Mouse (Mus musculus) heart, postnatal 0 days (tissue): Measurements from ENCODE around the gene Prg2. TPM values are rescaled to one million over a fixed set of nuclear protein-coding genes. Genes with fewer than 3 reads are reported as not detected.

Experiments used
- ATAC-seq: fragments of 200-750 bp; cut with Nextera tagmentation; 2 replicates; pipeline ENCODE4 v1.8.0; 2017; ENCODE audit warnings: low read depth, moderate number of reproducible peaks, moderate library complexity; ENCODE audit not compliant: insufficient read depth
- DNase-seq: peaks from one replicate; pipeline ENCODE4 v3.0.0-alpha.2; 2016; ENCODE audit warnings: low spot score
- H3K27ac ChIP-seq: fragments of 300-500 bp; sonication (generic); 2 replicates; pipeline ENCODE4 v1.5.1; 2014; ENCODE audit warnings: low read depth, mild to moderate bottlenecking
- H3K27me3 ChIP-seq: fragments of 300-500 bp; sonication (generic); 2 replicates; pipeline ENCODE4 v1.6.1; 2014; ENCODE audit warnings: low read length, mixed read lengths; ENCODE audit not compliant: control insufficient read depth, insufficient read depth
- H3K36me3 ChIP-seq: fragments of 300-500 bp; sonication (generic); replicated peaks from 2 replicates; pipeline ENCODE4 v1.6.1; 2014; ENCODE audit warnings: low read length, mixed read lengths; ENCODE audit not compliant: control insufficient read depth, insufficient read depth
- H3K4me1 ChIP-seq: fragments of 300-500 bp; sonication (generic); 2 replicates; pipeline ENCODE4 v1.6.1; 2014; ENCODE audit warnings: antibody characterized with exemption; ENCODE audit not compliant: control insufficient read depth, insufficient read depth
- H3K4me2 ChIP-seq: fragments of 300-500 bp; sonication (generic); 2 replicates; pipeline ENCODE4 v1.6.1; 2014; ENCODE audit warnings: low read depth, mild to moderate bottlenecking, low read length, moderate library complexity
- H3K4me3 ChIP-seq: fragments of 300-500 bp; sonication (generic); 2 replicates; pipeline ENCODE4 v1.5.1; 2014; ENCODE audit warnings: low read depth, low read length
- H3K9ac ChIP-seq: fragments of 300-500 bp; sonication (generic); replicated peaks from 2 replicates; pipeline ENCODE4 v1.6.1; 2014; ENCODE audit warnings: low read depth, low read length, mixed read lengths
- H3K9me3 ChIP-seq: fragments of 300-500 bp; sonication (generic); replicated peaks from 2 replicates; pipeline ENCODE4 v1.6.1; 2016; ENCODE audit warnings: low read length; ENCODE audit not compliant: control insufficient read depth
- CTCF ChIP-seq: IDR thresholded peaks from 2 replicates; pipeline ENCODE4 v1.5.1; 2016; ENCODE audit warnings: antibody characterized with exemption, control low read depth, low read depth
- EP300 ChIP-seq: IDR thresholded peaks from 2 replicates; pipeline ENCODE4 v1.6.1; 2016; ENCODE audit warnings: antibody characterized with exemption, low read depth
- WGBS: fragments of 180-500 bp; shearing (Covaris S2); extraction: QIAGEN DNeasy Blood & Tissue Kit; methylation state at CpG from one replicate; pipeline ENCODE4 v1.1.7; 2014; 5-methylcytosine and 5-hydroxymethylcytosine counted together
- polyA plus RNA-seq: library from polyadenylated mRNA; unstranded; fragments of >200 nt; fragmentation: Nextera tagmentation; extraction: Ambion mirVana; gene quantifications from 2 replicates; pipeline ENCODE4 v1.2.1, GENCODE M21; 2015
- total RNA-seq: library from RNA; depleted of rRNA; stranded (reverse); fragments of >200 nt; gene quantifications from 2 replicates; pipeline ENCODE4 v1.2.3, GENCODE M21; 2014; ENCODE audit warnings: low replicate concordance; rRNA removed

Prg2 gene
- total and polyA plus RNA-seq, 2 experiments from 2014 or later: not detected

- Histone ChIP-seq H3K9ac (no peak overlapping the region), H3K4me3 (no peak overlapping the region), H3K36me3 (no peaks in the 10 kb centered on the region), H3K4me2 (no peak overlapping the region), H3K9me3 (no peaks in the 10 kb centered on the region), H3K27ac (no peak overlapping the region), H3K4me1 (0 out of 2 replicates have a peak, but pooled peaks cover under 1% of the 10 kb centered on the region), H3K27me3 (no peaks in the 10 kb centered on the region)
- WGBS: 46% methylated on average over 6 of the region's 6 CpGs
- DNase-seq: no peak
- TF ChIP-seq CTCF (no peak), EP300 (no peak)
- no peak for ATAC-seq
These were observed 50.7 kb downstream of the Prg2 start for GRCm38 (mm10) chr2:85030989-85031388.

GRCm38 (mm10) chr2:85033121-85033520 is 52.9 kb downstream of the Prg2 start:
- Histone ChIP-seq H3K4me2 (no peak overlapping the region), H3K4me3 (no peak overlapping the region), H3K9me3 (no peaks in the 10 kb centered on the region), H3K36me3 (no peaks in the 10 kb centered on the region), H3K9ac (no peak overlapping the region), H3K4me1 (peaks cover 12% of the 10 kb centered on the region), H3K27me3 (no peaks in the 10 kb centered on the region), H3K27ac (no peak overlapping the region)
- WGBS: 70% methylated on average over 2 of the region's 2 CpGs
- TF ChIP-seq EP300: no peak
- no peak for TF ChIP-seq CTCF
- ATAC-seq (no peak), DNase-seq (no peak)

Other genes with a start within 250 kb of the Prg2 start
- not detected in 2 replicates for gene Ypel4, start 246.4 kb upstream of the Prg2 start, total RNA-seq
- gene Ypel4, start 246.4 kb upstream of the Prg2 start, polyA plus RNA-seq: 1.1 and 1.2 TPM in 2 replicates
- gene Gm19426, start 236.8 kb upstream of the Prg2 start, total RNA-seq: 4.3 TPM in 1 of 2 replicates, not detected in the other
- 3.0 and 3.1 TPM in 2 replicates for gene Gm19426, start 236.8 kb upstream of the Prg2 start, polyA plus RNA-seq
- gene Serping1, start 205.0 kb upstream of the Prg2 start, total RNA-seq: 26.3 and 31.2 TPM in 2 replicates
- 37.1 and 38.8 TPM in 2 replicates for gene Serping1, start 205.0 kb upstream of the Prg2 start, polyA plus RNA-seq
- gene Ube2l6, start 181.6 kb upstream of the Prg2 start, total RNA-seq: 40.0 and 47.0 TPM in 2 replicates
- 29.8 and 36.9 TPM in 2 replicates for gene Ube2l6, start 181.6 kb upstream of the Prg2 start, polyA plus RNA-seq
- gene Smtnl1, start 157.8 kb upstream of the Prg2 start, total RNA-seq: not detected in 2 replicates
- 0.07 and 0.12 TPM in 2 replicates for gene Smtnl1, start 157.8 kb upstream of the Prg2 start, polyA plus RNA-seq
- gene Timm10, start 153.5 kb upstream of the Prg2 start, total RNA-seq: 117 and 140 TPM in 2 replicates
- 129 and 133 TPM in 2 replicates for gene Timm10, start 153.5 kb upstream of the Prg2 start, polyA plus RNA-seq
- 3.9 and 14.1 TPM in 2 replicates for gene Slc43a1, start 141.6 kb upstream of the Prg2 start, total RNA-seq
- 2.8 and 2.9 TPM in 2 replicates for gene Slc43a1, start 141.6 kb upstream of the Prg2 start, polyA plus RNA-seq
- gene Rtn4rl2, start 93.8 kb upstream of the Prg2 start, total RNA-seq: 1.6 and 9.2 TPM in 2 replicates
- 0.91 and 1.1 TPM in 2 replicates for gene Rtn4rl2, start 93.8 kb upstream of the Prg2 start, polyA plus RNA-seq
- 101 and 140 TPM in 2 replicates for gene Slc43a3, start 43.9 kb upstream of the Prg2 start, total RNA-seq
- gene Slc43a3, start 43.9 kb upstream of the Prg2 start, polyA plus RNA-seq: 43.0 and 43.5 TPM in 2 replicates
- not detected in 2 replicates for gene Prg3, start 7.8 kb downstream of the Prg2 start, total RNA-seq
- not detected in 2 replicates for gene Prg3, start 7.8 kb downstream of the Prg2 start, polyA plus RNA-seq
- gene Ssrp1, start 56.8 kb downstream of the Prg2 start, total RNA-seq: 106 and 115 TPM in 2 replicates
- gene Ssrp1, start 56.8 kb downstream of the Prg2 start, polyA plus RNA-seq: 60.3 and 63.7 TPM in 2 replicates
- not detected in 2 replicates for gene P2rx3, start 57.0 kb downstream of the Prg2 start, total RNA-seq
- 0.21 and 0.23 TPM in 2 replicates for gene P2rx3, start 57.0 kb downstream of the Prg2 start, polyA plus RNA-seq
- 40.5 and 69.5 TPM in 2 replicates for gene Tnks1bp1, start 67.6 kb downstream of the Prg2 start, total RNA-seq
- 15.4 and 17.7 TPM in 2 replicates for gene Tnks1bp1, start 67.6 kb downstream of the Prg2 start, polyA plus RNA-seq
- gene Aplnr, start 155.8 kb downstream of the Prg2 start, total RNA-seq: 39.5 and 47.7 TPM in 2 replicates
- 54.0 and 59.0 TPM in 2 replicates for gene Aplnr, start 155.8 kb downstream of the Prg2 start, polyA plus RNA-seq
- gene Lrrc55, start 216.7 kb downstream of the Prg2 start, total RNA-seq: 0.35 and 0.38 TPM in 2 replicates
- gene Lrrc55, start 216.7 kb downstream of the Prg2 start, polyA plus RNA-seq: 0.40 and 0.52 TPM in 2 replicates